In genomic region chr3:84175337-84176315, GRCm38 (mm10) we compare ENCODE assay signal across 9 mouse cellular contexts. TPM values are rescaled to one million over a fixed set of nuclear protein-coding genes. Genes with fewer than 3 reads are reported as not detected.
DNase-seq lines count a peak whose midpoint lies in the region; ATAC-seq and TF ChIP-seq lines count a peak whose summit lies in the region.
"Had no signal": no experiment of that assay in that cellular context is flagged by ENCODE, and none has a peak within 500 bp of the region (broad histone marks: within the 10 kb centered on the region; RNA-seq: fewer than 3 reads in every experiment).

No protein-coding gene starts in this region.

- no peak for TF ChIP-seq EP300 in ES-Bruce4 (IDR thresholded peaks at IDR 0.05; ENCODE audit: insufficient read depth, low read depth, low read length)

- 55% methylated on average over 7 of the region's 7 CpGs for WGBS in lung, embryonic 14.5 days

- intact Hi-C loops in heart, postnatal 14 days (cut with DNase I), result loop anchor here (1.0 to 5.0 kb wide), 4 partner anchors 42 to 367 kb away; no protein-coding TSS in a partner anchor

- no peak for TF ChIP-seq POLR2A in ES-Bruce4 (IDR thresholded peaks at IDR 0.05; ENCODE audit: insufficient read depth, low read length)
- no peak for TF ChIP-seq POLR2A in brain, embryonic 14.5 days (IDR thresholded peaks at IDR 0.05; ENCODE audit: borderline replicate concordance, extremely low read depth, insufficient read depth, insufficient read length, poor library complexity, severe bottlenecking)

- H3K27me3 ChIP-seq in ES-Bruce4 (ENCODE audit: control insufficient read depth, insufficient read depth, low read length, poor library complexity, severe bottlenecking), result no peaks in the 10 kb centered on the region
- H3K27me3 ChIP-seq in lung, embryonic 14.5 days (ENCODE audit: insufficient read depth, low read length), result no peaks in the 10 kb centered on the region
- H3K27me3 ChIP-seq: heart, embryonic 13.5 days had no signal

- no peak overlapping the region for H3K9ac ChIP-seq in ES-Bruce4 (ENCODE audit: low read depth, poor library complexity, severe bottlenecking)
- H3K9ac ChIP-seq in lung, embryonic 14.5 days, result no peak overlapping the region
- H3K9ac ChIP-seq: heart, embryonic 13.5 days had no signal

- H3K4me2 ChIP-seq in lung, embryonic 14.5 days, result no peak overlapping the region
- H3K4me2 ChIP-seq: heart, embryonic 13.5 days had no signal

- no peak overlapping the region for H3K27ac ChIP-seq in ES-Bruce4 (ENCODE audit: insufficient read depth, low read length)
- no peak overlapping the region for H3K27ac ChIP-seq in lung, embryonic 14.5 days (ENCODE audit: low read depth)
- H3K27ac ChIP-seq: heart, embryonic 13.5 days had no signal

- H3K9me3 ChIP-seq in ES-Bruce4 (replicated peaks; ENCODE audit: control insufficient read depth, insufficient read depth, low read length, poor library complexity, severe bottlenecking), result no peaks in the 10 kb centered on the region
- H3K9me3 ChIP-seq in lung, embryonic 14.5 days (ENCODE audit: low read depth, low read length), result no peaks in the 10 kb centered on the region
- H3K9me3 ChIP-seq: heart, embryonic 13.5 days had no signal

- H3K36me3 ChIP-seq in ES-Bruce4 (ENCODE audit: control insufficient read depth, insufficient read depth, low read length, poor library complexity, severe bottlenecking), result peaks cover 8% of the 10 kb centered on the region; the same call in 1 of the 2 replicates
- H3K36me3 ChIP-seq in lung, embryonic 14.5 days (ENCODE audit: insufficient read depth), result 0 out of 2 replicates have a peak, but pooled peaks cover 3% of the 10 kb centered on the region

- peak; percentile 71 for TF ChIP-seq CTCF in ES-Bruce4 (IDR thresholded peaks at IDR 0.05; ENCODE audit: low read depth, low read length)
- peak; percentile 83 for TF ChIP-seq CTCF in brain, embryonic 14.5 days (IDR thresholded peaks at IDR 0.05; ENCODE audit: borderline replicate concordance, extremely low read depth, insufficient read depth, insufficient read length)
- peak; percentile 92 for TF ChIP-seq CTCF in lung, embryonic 14.5 days (IDR thresholded peaks at IDR 0.05; ENCODE audit: low read depth)

- peak; percentile 91 for DNase-seq in brain, embryonic 14.5 days (ENCODE audit: low read depth)
- DNase-seq in fibroblast of lung, adult 2 months (ENCODE audit: low read depth), result peak; percentile 48
- DNase-seq in heart, postnatal 14 days, result peak; percentile 77 to 87
- peak; percentile 82 to 85 for DNase-seq in kidney, postnatal 25 days
- peak; percentile 92 for DNase-seq in lung, embryonic 14.5 days
- DNase-seq in ovary, adult 18-20 months (ENCODE audit: low spot score), result peak; percentile 42
- DNase-seq in testis, postnatal 14 days (ENCODE audit: low spot score), result peak; percentile 24

- ATAC-seq in lung, embryonic 14.5 days (ENCODE audit: insufficient read depth), result peak; percentile 75; the same call in 1 of the 2 replicates

- peaks cover 2% of the 10 kb centered on the region for H3K4me1 ChIP-seq in ES-Bruce4 (ENCODE audit: control insufficient read depth, insufficient read depth, low read length)
- H3K4me1 ChIP-seq in lung, embryonic 14.5 days (ENCODE audit: insufficient read depth), result no peaks in the 10 kb centered on the region
- H3K4me1 ChIP-seq: heart, embryonic 13.5 days had no signal

- no peak overlapping the region for H3K4me3 ChIP-seq in ES-Bruce4 (ENCODE audit: low read depth, low read length)
- no peak overlapping the region for H3K4me3 ChIP-seq in lung, embryonic 14.5 days (ENCODE audit: low read depth, low read length)
- H3K4me3 ChIP-seq: heart, embryonic 13.5 days had no signal

RNA-seq across cellular contexts. Expression of gene Gm6525, which starts 1.7 kb away (rescaled TPM):
- 0.93 TPM in 1 of 2 replicates, not detected in the other for polyA plus RNA-seq in ES-Bruce4 (2011; ENCODE audit: insufficient read depth, insufficient read length, low read depth, missing spikeins)
- not detected in 2 replicates for polyA plus RNA-seq in brain, embryonic 14.5 days (2012; rRNA removed)
- total RNA-seq in heart, postnatal 14 days (2021), result not detected
- 1.2 and 1.6 TPM in 2 replicates for polyA plus RNA-seq in lung, embryonic 14.5 days (2014; fragmentation: Nextera tagmentation; extraction: Ambion mirVana)

RNA-seq across cellular contexts. Expression of gene Mnd1, which starts 20.0 kb away (rescaled TPM):
- polyA plus RNA-seq in ES-Bruce4 (2011; ENCODE audit: insufficient read depth, insufficient read length, low read depth, missing spikeins), result 43.8 and 50.7 TPM in 2 replicates
- 1.7 and 2.5 TPM in 2 replicates for polyA plus RNA-seq in brain, embryonic 14.5 days (2012; rRNA removed)
- 1 to 10 TPM; 4.0 to 6.5 TPM for total RNA-seq in heart, postnatal 14 days (2021)
- 15.4 and 16.9 TPM in 2 replicates for polyA plus RNA-seq in lung, embryonic 14.5 days (2014; fragmentation: Nextera tagmentation; extraction: Ambion mirVana)

Comparison
In these comparisons a context has a peak if more than half of its experiments do, and no peak if none do; other contexts are left out.
1. DNase-seq: peak in every context shown above with its lines; median percentile 92 in lung, embryonic 14.5 days; 91 in brain, embryonic 14.5 days; 84 in kidney, postnatal 25 days; 82 in heart, postnatal 14 days; 48 in fibroblast of lung, adult 2 months; 42 in ovary, adult 18-20 months; 24 in testis, postnatal 14 days.